Mouse (Mus musculus): Measurements from ENCODE around the gene Ttc5.

The Ttc5 gene

GRCm38 (mm10) chr14:50785251-50785637 is at the start of gene Ttc5:
TSS of gene Ttc5 (minus strand) at chr14:50785519.
- ChIA-PET CTCF (interaction anchor here in 3 of 4 experiments (0.6 to 1.8 kb wide), 9 partner anchors 10 to 313 kb away, joined by 3 to 10 read pairs (median 3); no protein-coding TSS in a partner anchor), POLR2A (interaction anchor here (0.6 to 1.4 kb wide), 12 partner anchors 8 to 298 kb away, joined by 3 to 6 read pairs (median 3); partner anchors contain the start of genes Ccnb1ip1 (in 2 of the 4), Parp2 (in 2 of the 4), Pip4p1 (in 1 of the 4) and Pnp (in 1 of the 4))

- POLR2A ChIA-PET: interaction anchor here in 2 of 4 experiments (1.0 to 1.6 kb wide), 4 partner anchors 10 to 97 kb away, joined by 3 to 4 read pairs (median 3); partner anchors contain the start of genes Ccnb1ip1 (in 1 of the 2), Parp2 (in 1 of the 2), Pip4p1 (in 1 of the 2) and Pnp (in 1 of the 2)
- CTCF ChIA-PET: interaction anchor here in 2 of 4 experiments (1.0 to 1.8 kb wide), 2 partner anchors 36 to 229 kb away, joined by 3 to 5 read pairs; partner anchors contain the start of gene Tep1 (in 1 of the 2)
Observed at GRCm38 (mm10) chr14:50834435-50834834, 49.1 kb upstream of the Ttc5 start.

GRCm38 (mm10) chr14:50833964-50834363 is 48.6 kb upstream of the Ttc5 start:
- CTCF ChIA-PET: interaction anchor here in 1 of 4 experiments (1.0 kb wide), 1 partner anchor 36 kb away, joined by 3 read pairs; the partner anchor contains the start of gene Tep1
- POLR2A ChIA-PET: interaction anchor here in 2 of 4 experiments (1.0 to 1.6 kb wide), 4 partner anchors 11 to 97 kb away, joined by 3 to 4 read pairs (median 3); partner anchors contain the start of genes Ccnb1ip1 (in 1 of the 2), Parp2 (in 1 of the 2), Pip4p1 (in 1 of the 2) and Pnp (in 1 of the 2)

- POLR2A ChIA-PET: interaction anchor here in 2 of 4 experiments (0.7 to 1.6 kb wide), 4 partner anchors 15 to 61 kb away, joined by 3 to 12 read pairs (median 4); partner anchors contain the start of genes Ccnb1ip1 (in 1 of the 2) and Parp2 (in 1 of the 2)
- CTCF ChIA-PET: interaction anchor here in 1 of 4 experiments (0.6 kb wide), 1 partner anchor 30 kb away, joined by 3 read pairs; no protein-coding TSS in a partner anchor
Observed at GRCm38 (mm10) chr14:50829878-50830277, 44.6 kb upstream of the Ttc5 start.

GRCm38 (mm10) chr14:50826579-50826978 is 41.3 kb upstream of the Ttc5 start:
- ChIA-PET POLR2A (no interaction called here), CTCF (no interaction called here)

- ChIA-PET POLR2A (interaction anchor here in 1 of 4 experiments (0.8 to 0.9 kb wide), 2 partner anchors 10 to 16 kb away, joined by 3 read pairs; partner anchors contain the start of genes Ccnb1ip1 and Parp2), CTCF (no interaction called here)
Observed at GRCm38 (mm10) chr14:50824219-50824618, 38.9 kb upstream of the Ttc5 start.

GRCm38 (mm10) chr14:50823240-50823639 is 37.9 kb upstream of the Ttc5 start:
- POLR2A ChIA-PET: no interaction called here
- CTCF ChIA-PET: no interaction called here

GRCm38 (mm10) chr14:50813060-50813459 is 27.7 kb upstream of the Ttc5 start:
- ChIA-PET CTCF (no interaction called here), POLR2A (no interaction called here)

- POLR2A ChIA-PET: interaction anchor here (0.6 to 3.4 kb wide), 54 partner anchors 9 to 1024 kb away, joined by 3 to 21 read pairs (median 4); partner anchors contain the start of genes Pip4p1 (in 4 of the 4), Pnp (in 4 of the 4), Apex1 (in 2 of the 4) and Osgep (in 2 of the 4)
Observed at GRCm38 (mm10) chr14:50807487-50808072, 22.3 kb upstream of the Ttc5 start, which contains the start of the genes Ccnb1ip1 and Parp2. TSS of gene Ccnb1ip1 (minus strand) at chr14:50807732. TSS of gene Parp2 (plus strand) at chr14:50807841.

GRCm38 (mm10) chr14:50806469-50806868 is 21.1 kb upstream of the Ttc5 start:
- ChIA-PET CTCF (interaction anchor here in 3 of 4 experiments (0.6 to 1.7 kb wide), 5 partner anchors 8 to 259 kb away, joined by 4 to 11 read pairs (median 4); no protein-coding TSS in a partner anchor), POLR2A (interaction anchor here (0.6 to 3.4 kb wide), 31 partner anchors 10 to 1023 kb away, joined by 3 to 21 read pairs (median 4); partner anchors contain the start of genes Pip4p1 (in 3 of the 4), Pnp (in 3 of the 4), Ang (in 1 of the 4) and Apex1 (in 1 of the 4))

More at GRCm38 (mm10) chr14:50807487-50808072, 22.3 kb upstream of the Ttc5 start, which contains the start of the genes Ccnb1ip1 and Parp2:
- CTCF ChIA-PET: interaction anchor here in 2 of 4 experiments (1.4 to 1.7 kb wide), 4 partner anchors 9 to 257 kb away, joined by 4 read pairs; no protein-coding TSS in a partner anchor

GRCm38 (mm10) chr14:50804683-50805082 is 19.4 kb upstream of the Ttc5 start:
- CTCF ChIA-PET: interaction anchor here in 3 of 4 experiments (0.5 to 1.8 kb wide), 5 partner anchors 19 to 261 kb away, joined by 3 to 5 read pairs (median 3); partner anchors contain the start of gene Ttc5 (in 2 of the 3)
- POLR2A ChIA-PET: interaction anchor here in 2 of 4 experiments (0.9 to 2.2 kb wide), 10 partner anchors 19 to 284 kb away, joined by 3 to 8 read pairs (median 4); partner anchors contain the start of genes Pnp (in 2 of the 2), Apex1 (in 1 of the 2), Osgep (in 1 of the 2) and Pip4p1 (in 1 of the 2)

- ChIA-PET POLR2A (interaction anchor here in 2 of 4 experiments (0.6 to 2.2 kb wide), 7 partner anchors 29 to 286 kb away, joined by 3 to 8 read pairs (median 4); partner anchors contain the start of genes Pnp (in 2 of the 2), Apex1 (in 1 of the 2), Osgep (in 1 of the 2) and Pip4p1 (in 1 of the 2)), CTCF (interaction anchor here in 2 of 4 experiments (1.3 to 1.8 kb wide), 2 partner anchors 18 to 261 kb away, joined by 4 to 5 read pairs; partner anchors contain the start of gene Ttc5 (in 1 of the 2))
Observed at GRCm38 (mm10) chr14:50802843-50803562, 17.7 kb upstream of the Ttc5 start.

- ChIA-PET CTCF (interaction anchor here in 1 of 4 experiments (0.7 kb wide), 1 partner anchor 286 kb away, joined by 3 read pairs; no protein-coding TSS in a partner anchor), POLR2A (interaction anchor here in 2 of 4 experiments (0.6 to 1.4 kb wide), 4 partner anchors 68 to 287 kb away, joined by 3 to 4 read pairs (median 4); partner anchors contain the start of genes Pip4p1 (in 1 of the 2), Pnp (in 1 of the 2) and Tep1 (in 1 of the 2))
Observed at GRCm38 (mm10) chr14:50802441-50802840, 17.1 kb upstream of the Ttc5 start.

GRCm38 (mm10) chr14:50799502-50800259 is 14.4 kb upstream of the Ttc5 start:
- ChIA-PET POLR2A (interaction anchor here in 3 of 4 experiments (0.5 to 2.1 kb wide), 10 partner anchors 8 to 1325 kb away, joined by 3 to 5 read pairs (median 4); partner anchors contain the start of genes Ccnb1ip1 (in 1 of the 3), Parp2 (in 1 of the 3), Pnp (in 1 of the 3) and Rnase12 (in 1 of the 3)), CTCF (interaction anchor here (0.5 to 2.0 kb wide), 27 partner anchors 8 to 1646 kb away, joined by 3 to 17 read pairs (median 3); partner anchors contain the start of genes Ttc5 (in 2 of the 4) and Rnase12 (in 1 of the 4))

- ChIA-PET POLR2A (interaction anchor here in 3 of 4 experiments (1.0 to 2.1 kb wide), 4 partner anchors 9 to 13 kb away, joined by 3 to 5 read pairs (median 4); partner anchors contain the start of genes Ccnb1ip1 (in 1 of the 3), Parp2 (in 1 of the 3) and Ttc5 (in 1 of the 3)), CTCF (interaction anchor here in 2 of 4 experiments (0.7 to 1.8 kb wide), 5 partner anchors 9 to 300 kb away, joined by 3 to 6 read pairs (median 3); partner anchors contain the start of genes Ccnb1ip1 (in 1 of the 2), Parp2 (in 1 of the 2) and Ttc5 (in 1 of the 2))
Observed at GRCm38 (mm10) chr14:50798512-50798911, 13.2 kb upstream of the Ttc5 start.

GRCm38 (mm10) chr14:50796464-50796863 is 11.1 kb upstream of the Ttc5 start:
- ChIA-PET POLR2A (interaction anchor here in 3 of 4 experiments (0.6 to 4.5 kb wide), 8 partner anchors 9 to 115 kb away, joined by 3 to 21 read pairs (median 4); partner anchors contain the start of genes Ccnb1ip1 (in 2 of the 3), Parp2 (in 2 of the 3) and Ttc5 (in 2 of the 3)), CTCF (interaction anchor here in 2 of 4 experiments (1.0 to 3.1 kb wide), 2 partner anchors 11 kb away, joined by 3 to 10 read pairs; partner anchors contain the start of gene Ttc5 (in 2 of the 2))

All from embryonic stem cell, embryonic (primary cell).